Comparison of ENCODE assay signal across 8 mouse cellular contexts in genomic region chr6:113047016-113047746, GRCm38 (mm10). TPM values are rescaled to one million over a fixed set of nuclear protein-coding genes. Genes with fewer than 3 reads are reported as not detected.
DNase-seq lines count a peak whose midpoint lies in the region; ATAC-seq and TF ChIP-seq lines count a peak whose summit lies in the region.

No protein-coding gene starts in this region.

- TF ChIP-seq POLR2A in bone marrow, adult 2 months (IDR thresholded peaks at IDR 0.05; ENCODE audit: borderline replicate concordance, control insufficient read depth, low read depth, low read length), result no peak

- intact Hi-C loops in left cerebral cortex, adult 2 months (cut with DNase I), result loop anchor here (5.0 to 10.0 kb wide), 4 partner anchors 190 to 398 kb away; partner anchors contain the start of genes Arpc4, Brpf1, Jagn1 and Mtmr14
- intact Hi-C loops in left cerebral cortex, postnatal 4 days (cut with DNase I), result no loop called here

- no peak for ATAC-seq in hindbrain, embryonic 16.5 days
- ATAC-seq in midbrain, postnatal 0 days (ENCODE audit: low FRiP score), result no peak
- ATAC-seq in megakaryocyte progenitor cell, adult 5-6 weeks (replicated peaks; ENCODE audit: poor library complexity), result no peak

- H3K9me3 ChIP-seq in hindbrain, embryonic 16.5 days (ENCODE audit: control insufficient read depth, low read length), result no peaks in the 10 kb centered on the region
- no peaks in the 10 kb centered on the region for H3K9me3 ChIP-seq in midbrain, postnatal 0 days (ENCODE audit: low read length)

- peak overlapping the region; percentile 76 for H3K4me3 ChIP-seq in left cerebral cortex, adult 2 months
- peak overlapping the region; percentile 55 for H3K4me3 ChIP-seq in bone marrow, adult 2 months (replicated peaks; ENCODE audit: control insufficient read depth, low read depth, low read length)
- peak overlapping the region; percentile 80 for H3K4me3 ChIP-seq in hindbrain, embryonic 16.5 days (ENCODE audit: low read length)
- peak overlapping the region; percentile 57 for H3K4me3 ChIP-seq in midbrain, postnatal 0 days (ENCODE audit: low read depth, low read length)

- peaks cover 10% of the 10 kb centered on the region for H3K36me3 ChIP-seq in hindbrain, embryonic 16.5 days (ENCODE audit: control insufficient read depth, insufficient read depth, low read length)
- peaks cover 12% of the 10 kb centered on the region for H3K36me3 ChIP-seq in midbrain, postnatal 0 days (ENCODE audit: insufficient read depth, low read length)

- H3K27ac ChIP-seq in left cerebral cortex, adult 2 months, result no peak overlapping the region; the same call in 1 of the 2 replicates
- peak overlapping the region; percentile 83 for H3K27ac ChIP-seq in bone marrow, adult 2 months (ENCODE audit: control insufficient read depth, insufficient read depth, low read depth, low read length, poor library complexity)
- H3K27ac ChIP-seq in hindbrain, embryonic 16.5 days (ENCODE audit: low read depth, low read length), result no peak overlapping the region
- H3K27ac ChIP-seq in midbrain, postnatal 0 days (ENCODE audit: low read depth, low read length), result no peak overlapping the region

- H3K27me3 ChIP-seq in hindbrain, embryonic 16.5 days (replicated peaks; ENCODE audit: control insufficient read depth, insufficient read depth, low read length), result no peaks in the 10 kb centered on the region
- H3K27me3 ChIP-seq in midbrain, postnatal 0 days (ENCODE audit: insufficient read depth, low read length), result no peaks in the 10 kb centered on the region

- H3K9ac ChIP-seq in hindbrain, embryonic 16.5 days (ENCODE audit: low read depth, low read length), result peak overlapping the region; percentile 77
- H3K9ac ChIP-seq in midbrain, postnatal 0 days (replicated peaks; ENCODE audit: low read length, poor library complexity, severe bottlenecking), result peak overlapping the region; percentile 52; the same call in 1 of the 2 replicates

- peak overlapping the region; percentile 85 for H3K4me2 ChIP-seq in hindbrain, embryonic 16.5 days (ENCODE audit: low read length)
- H3K4me2 ChIP-seq in midbrain, postnatal 0 days (ENCODE audit: low read depth, low read length, poor library complexity, severe bottlenecking), result peak overlapping the region; percentile 80

- no peaks in the 10 kb centered on the region; the same call in 1 of the 2 replicates for H3K4me1 ChIP-seq in bone marrow, adult 2 months (ENCODE audit: control insufficient read depth, insufficient read depth, low read length)
- H3K4me1 ChIP-seq in hindbrain, embryonic 16.5 days (ENCODE audit: control insufficient read depth, insufficient read depth, low read depth, low read length), result peaks cover 18% of the 10 kb centered on the region
- peaks cover 3% of the 10 kb centered on the region; the same call in 1 of the 2 replicates for H3K4me1 ChIP-seq in midbrain, postnatal 0 days (ENCODE audit: insufficient read depth, low read length)

- DNase-seq in left cerebral cortex, adult 2 months (ENCODE audit: extremely low spot score in 1 of 2, low spot score in 2 of 2), result no peak
- no peak for DNase-seq in left cerebral cortex, postnatal 4 days
- DNase-seq in midbrain, postnatal 0 days (ENCODE audit: low spot score), result no peak
- no peak for DNase-seq in left cerebral cortex, adult 8-10 months (ENCODE audit: low spot score in 2 of 2)
- no peak for DNase-seq in Muller cell, postnatal 12 days (ENCODE audit: inconsistent ontology term)

- 24% methylated on average over 15 of the region's 15 CpGs for WGBS in bone marrow, adult 2 months
- WGBS in hindbrain, embryonic 16.5 days, result 66% methylated on average over 15 of the region's 15 CpGs
- 70% methylated on average over 15 of the region's 15 CpGs for WGBS in midbrain, postnatal 0 days

- TF ChIP-seq CTCF in left cerebral cortex, adult 2 months (IDR thresholded peaks at IDR 0.05), result no peak
- no peak for TF ChIP-seq CTCF in bone marrow, adult 2 months (IDR thresholded peaks at IDR 0.05; ENCODE audit: control insufficient read depth, insufficient read depth, low read length)
- no peak for TF ChIP-seq CTCF in midbrain, postnatal 0 days (IDR thresholded peaks at IDR 0.05)

RNA-seq across cellular contexts. Expression of gene Thumpd3, which starts 1.2 kb away (rescaled TPM):
- total RNA-seq in left cerebral cortex, adult 2 months (2021), result 10 to 100 TPM; 28.2 to 28.9 TPM
- total RNA-seq in left cerebral cortex, postnatal 4 days (2021), result 10 to 100 TPM; 35.4 to 36.4 TPM
- polyA plus RNA-seq in bone marrow, adult 2 months (2011; ENCODE audit: insufficient read depth, insufficient read length, low replicate concordance, missing spikeins), result 28.8 and 34.7 TPM in 2 replicates
- polyA plus RNA-seq in hindbrain, embryonic 16.5 days (2015; fragmentation: Nextera tagmentation; extraction: Ambion mirVana), result 48.7 and 52.0 TPM in 2 replicates
- total RNA-seq in midbrain, postnatal 0 days (2014; rRNA removed), result 33.7 and 49.2 TPM in 2 replicates
- 38.3 and 40.5 TPM in 2 replicates for polyA plus RNA-seq in midbrain, postnatal 0 days (2015; fragmentation: Nextera tagmentation; extraction: Ambion mirVana)
- 10 to 100 TPM; 25.3 to 30.8 (median 27.7) TPM for total RNA-seq in left cerebral cortex, adult 8-10 months (2022)
- 87.0 and 96.9 TPM in 2 replicates for total RNA-seq in megakaryocyte progenitor cell, adult 5-6 weeks (2015)
- 65.8 and 79.9 TPM in 2 replicates for total RNA-seq in megakaryocyte progenitor cell, adult 5-6 weeks (2017)

RNA-seq across cellular contexts. Expression of gene Setd5, which starts 30.0 kb away (rescaled TPM):
- total RNA-seq in left cerebral cortex, adult 2 months (2021), result 100 to 1,000 TPM; 116 to 119 TPM
- 100 to 1,000 TPM; 139 to 144 TPM for total RNA-seq in left cerebral cortex, postnatal 4 days (2021)
- 25.6 and 45.1 TPM in 2 replicates for polyA plus RNA-seq in bone marrow, adult 2 months (2011; ENCODE audit: insufficient read depth, insufficient read length, low replicate concordance, missing spikeins)
- polyA plus RNA-seq in hindbrain, embryonic 16.5 days (2015; fragmentation: Nextera tagmentation; extraction: Ambion mirVana), result 45.4 and 48.3 TPM in 2 replicates
- 99.1 and 103 TPM in 2 replicates for total RNA-seq in midbrain, postnatal 0 days (2014; rRNA removed)
- 42.1 and 50.6 TPM in 2 replicates for polyA plus RNA-seq in midbrain, postnatal 0 days (2015; fragmentation: Nextera tagmentation; extraction: Ambion mirVana)
- 100 to 1,000 TPM; 107 to 112 (median 109) TPM for total RNA-seq in left cerebral cortex, adult 8-10 months (2022)
- total RNA-seq in megakaryocyte progenitor cell, adult 5-6 weeks (2015), result 99.9 and 127 TPM in 2 replicates
- 48.3 and 73.6 TPM in 2 replicates for total RNA-seq in megakaryocyte progenitor cell, adult 5-6 weeks (2017)
